8 mouse cellular contexts compared by ENCODE assay signal in the genomic region with DNA sequence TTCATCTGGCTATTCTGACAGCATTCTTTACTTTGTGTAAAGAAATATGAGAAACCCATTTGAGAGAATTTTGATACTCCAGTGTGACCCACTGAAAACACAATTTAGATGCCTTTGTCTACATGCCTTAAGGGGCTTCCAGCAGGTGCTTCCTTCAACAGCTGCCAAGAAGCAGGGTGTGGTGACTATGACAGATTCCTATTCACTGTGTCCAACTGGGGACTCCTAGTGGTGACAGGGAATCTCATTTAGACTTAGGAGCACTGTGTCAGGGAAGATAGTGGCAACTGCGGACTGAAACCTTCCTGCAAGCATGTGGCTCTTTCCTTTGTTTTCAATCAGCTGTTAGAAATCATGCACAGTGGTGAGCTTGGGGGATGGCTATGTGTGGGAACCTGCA. TPM values are rescaled to one million over a fixed set of nuclear protein-coding genes. Genes with fewer than 3 reads are reported as not detected.
DNase-seq lines count a peak whose midpoint lies in the region; ATAC-seq lines count a peak whose summit lies in the region.

No protein-coding gene starts in this region.

- 52% methylated on average over 1 of the region's 1 CpGs for WGBS in hindbrain, embryonic 16.5 days

- H3K27me3 ChIP-seq in hindbrain, embryonic 16.5 days (replicated peaks; ENCODE audit: control insufficient read depth, insufficient read depth, low read length) = no peaks in the 10 kb centered on the region

- peak; percentile 81 for ATAC-seq in frontal cortex, adult (ENCODE audit: low TSS enrichment)
- ATAC-seq in hindbrain, embryonic 16.5 days = peak; percentile 61

- H3K36me3 ChIP-seq in hindbrain, embryonic 16.5 days (ENCODE audit: control insufficient read depth, insufficient read depth, low read length) = no peaks in the 10 kb centered on the region

- no peak overlapping the region for H3K27ac ChIP-seq in hindbrain, embryonic 16.5 days (ENCODE audit: low read depth, low read length)

- H3K4me1 ChIP-seq in hindbrain, embryonic 16.5 days (ENCODE audit: control insufficient read depth, insufficient read depth, low read depth, low read length) = no peaks in the 10 kb centered on the region

- no peak overlapping the region for H3K4me2 ChIP-seq in hindbrain, embryonic 16.5 days (ENCODE audit: low read length)

- DNase-seq in frontal cortex, postnatal 25 days (ENCODE audit: low spot score in 2 of 2) = no peak
- DNase-seq in A20 (ENCODE audit: low read depth, low spot score) = peak; percentile 9
- peak; percentile 36 to 38 for DNase-seq in cerebellum, postnatal 14 days
- DNase-seq in retina, postnatal 7 days (ENCODE audit: low read depth, low spot score) = peak; percentile 4
- DNase-seq in frontal cortex, postnatal 10 days (ENCODE audit: low spot score in 2 of 2) = no peak
- no peak for DNase-seq in frontal cortex, postnatal 14 days (ENCODE audit: low spot score in 2 of 2)

- H3K4me3 ChIP-seq in hindbrain, embryonic 16.5 days (ENCODE audit: low read length) = no peak overlapping the region

- no peak overlapping the region for H3K9ac ChIP-seq in hindbrain, embryonic 16.5 days (ENCODE audit: low read depth, low read length)

- no peaks in the 10 kb centered on the region for H3K9me3 ChIP-seq in hindbrain, embryonic 16.5 days (ENCODE audit: control insufficient read depth, low read length)

RNA-seq across cellular contexts. Expression of gene Alg6, which starts 51.3 kb away (rescaled TPM):
- polyA plus RNA-seq in hindbrain, embryonic 16.5 days (2015; fragmentation: Nextera tagmentation; extraction: Ambion mirVana) = 12.0 and 13.8 TPM in 2 replicates

Comparison
In these comparisons a context has a peak if more than half of its experiments do, and no peak if none do; other contexts are left out.
1. DNase-seq: peak in A20 (single experiment), cerebellum, postnatal 14 days (2 of 2) and retina, postnatal 7 days (single experiment); none in frontal cortex, postnatal 25 days (0 of 2), frontal cortex, postnatal 10 days (0 of 2) and frontal cortex, postnatal 14 days (0 of 2).